Mouse (Mus musculus) lung, adult 18-20 months (tissue): ENCODE data around the gene Ranbp9.

Experiments
- DNase-seq, 2 experiments: peaks; one replicate each; pipeline ENCODE4 v3.0.0; 2022; ENCODE audit warnings: mixed read lengths in 2 of 2

The Ranbp9 gene

DNA sequence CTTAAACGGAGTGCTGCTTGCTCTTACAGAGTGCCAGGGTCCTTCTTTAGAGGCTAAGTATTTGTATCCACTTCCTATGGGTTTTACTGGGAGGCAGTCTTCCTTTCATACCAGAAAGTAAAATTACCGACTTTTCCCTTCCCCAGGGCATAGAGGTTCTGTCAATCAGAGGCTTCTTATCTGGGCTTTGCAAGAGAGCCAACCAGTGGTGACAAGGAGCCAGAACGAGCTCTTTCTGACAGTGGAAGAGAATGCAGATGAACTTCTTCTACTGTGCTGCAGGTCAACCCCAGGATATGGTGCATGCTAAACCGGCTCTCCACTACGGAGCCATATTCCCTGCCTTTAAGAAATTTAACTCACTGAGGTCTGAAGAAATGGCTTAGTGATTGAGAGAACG lies 120.5 kb downstream of the Ranbp9 start:
- DNase-seq = no peak

DNA sequence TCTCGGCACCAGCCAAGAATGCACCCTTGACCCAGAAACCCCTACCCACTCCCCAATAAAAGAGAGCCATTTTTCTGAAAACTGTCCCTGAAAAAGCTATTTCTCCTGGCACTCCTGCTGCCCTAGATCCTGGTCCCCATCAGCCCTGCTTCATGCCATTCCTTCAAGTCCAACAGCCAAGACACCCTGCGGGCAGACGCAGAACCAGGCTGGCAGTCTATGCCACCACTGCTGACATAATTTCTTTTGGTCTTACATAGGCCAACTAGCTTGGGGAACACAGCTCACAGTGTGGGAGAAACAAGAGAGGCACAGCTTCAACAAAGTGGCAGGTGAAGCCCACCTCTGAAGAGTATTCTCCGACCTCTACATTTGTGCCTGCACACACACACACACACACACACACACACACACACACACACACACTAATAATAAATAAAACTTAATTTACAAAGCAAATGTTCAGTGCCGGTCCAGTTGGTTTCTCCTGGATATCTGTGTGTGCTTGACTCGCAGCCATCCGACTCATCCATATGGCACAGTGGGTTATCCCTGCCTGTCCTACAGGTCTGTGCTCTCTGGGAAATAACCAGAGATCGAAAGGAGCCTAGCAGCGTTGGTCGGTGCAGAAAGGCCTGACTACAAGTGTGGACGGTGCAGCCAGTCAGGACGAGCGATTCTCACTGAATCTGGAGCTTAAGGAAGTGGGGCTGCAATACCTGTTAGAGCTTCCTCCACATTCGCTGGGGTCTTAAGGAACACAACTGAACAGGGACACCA lies 124.5 kb downstream of the Ranbp9 start:
- no peak for DNase-seq

- DNase-seq = no peak
Observed at GRCm38 (mm10) chr13:43354362-43354761, 126.7 kb downstream of the Ranbp9 start.

DNA sequence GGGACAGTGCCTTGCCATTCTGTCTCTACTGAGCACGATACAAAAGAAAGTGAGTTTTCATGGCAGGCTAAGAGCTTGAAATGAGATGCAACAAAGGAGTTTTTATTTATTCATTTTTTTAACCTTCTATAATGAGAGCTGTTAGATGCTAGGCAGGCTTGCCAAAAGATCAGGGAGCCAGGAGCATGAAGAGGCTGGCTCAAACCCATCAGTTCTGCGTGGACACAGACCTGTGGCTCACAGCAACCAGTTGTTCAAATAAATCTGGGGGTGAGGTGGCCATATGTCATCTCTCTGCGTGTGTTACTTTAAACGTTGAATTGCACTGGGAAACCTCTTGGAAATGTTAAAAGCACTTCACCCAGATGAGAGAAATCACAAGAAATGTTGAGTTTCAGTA lies 127.7 kb downstream of the Ranbp9 start:
- DNase-seq = no peak
